Mouse (Mus musculus): Measurements from ENCODE around the gene Disc1.

The Disc1 gene

DNA sequence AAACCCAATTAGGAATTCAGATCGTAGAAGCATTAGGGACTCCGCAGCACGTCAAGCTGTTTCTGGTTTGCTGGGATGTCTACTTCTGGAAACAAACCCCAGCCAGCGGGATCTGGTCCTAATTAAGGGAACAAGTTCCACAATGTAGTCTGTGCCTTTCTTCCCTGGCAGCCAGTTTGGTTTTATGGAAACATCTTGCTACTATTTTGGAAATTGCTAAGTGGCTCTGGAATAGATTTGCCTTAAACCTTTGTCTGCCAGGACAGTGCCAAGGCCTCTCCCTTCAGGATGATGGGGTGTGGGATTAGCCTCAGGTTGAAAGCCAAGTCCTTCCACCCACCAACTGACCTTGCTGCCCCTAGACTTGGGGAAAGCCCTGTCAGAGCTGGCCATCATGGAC lies 164.7 kb downstream of the Disc1 start:
- DNase-seq (ENCODE audit: low spot score in 2 of 2), result no peak

DNA sequence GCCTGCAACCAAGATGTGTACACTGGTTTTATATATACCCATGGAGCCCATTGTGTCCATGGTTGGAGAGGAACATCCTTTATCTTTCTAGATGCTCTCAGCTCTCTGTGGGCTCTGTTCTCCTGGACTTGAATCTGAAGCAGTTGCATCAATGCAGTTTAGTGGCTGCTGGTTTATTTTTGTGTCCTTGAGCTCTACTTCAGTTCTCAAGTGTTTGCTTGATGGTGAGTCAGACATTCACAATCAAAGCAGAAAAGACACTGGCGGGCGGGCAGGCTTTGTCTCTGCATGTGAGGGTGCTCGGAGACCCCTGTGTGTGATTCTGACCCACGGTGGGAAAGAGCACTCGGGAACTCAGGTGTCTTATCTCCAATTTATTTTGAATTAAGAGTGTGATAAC lies 166.6 kb downstream of the Disc1 start:
- DNase-seq (ENCODE audit: low spot score in 2 of 2), result no peak

DNA sequence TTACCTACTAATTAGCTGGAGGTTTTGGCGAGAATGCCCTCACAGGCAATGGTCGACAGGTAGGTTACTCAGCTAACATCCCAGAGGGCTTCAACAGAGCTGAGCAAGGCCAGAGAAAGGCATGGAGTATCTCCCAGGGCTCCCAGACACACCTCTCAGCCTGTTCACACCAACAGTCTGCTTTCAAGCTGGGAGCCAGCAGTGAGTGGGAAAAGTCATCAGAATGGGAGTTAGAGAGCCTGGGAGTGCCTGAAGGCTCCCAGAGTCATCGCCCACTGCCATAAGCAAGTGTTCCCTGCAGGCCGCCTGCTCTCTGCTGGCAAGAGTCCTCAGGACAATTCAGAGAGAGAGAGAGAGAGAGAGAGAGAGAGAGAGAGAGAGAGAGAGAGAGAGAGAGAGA lies 167.1 kb downstream of the Disc1 start:
- no peak for DNase-seq (ENCODE audit: low spot score in 2 of 2)

DNA sequence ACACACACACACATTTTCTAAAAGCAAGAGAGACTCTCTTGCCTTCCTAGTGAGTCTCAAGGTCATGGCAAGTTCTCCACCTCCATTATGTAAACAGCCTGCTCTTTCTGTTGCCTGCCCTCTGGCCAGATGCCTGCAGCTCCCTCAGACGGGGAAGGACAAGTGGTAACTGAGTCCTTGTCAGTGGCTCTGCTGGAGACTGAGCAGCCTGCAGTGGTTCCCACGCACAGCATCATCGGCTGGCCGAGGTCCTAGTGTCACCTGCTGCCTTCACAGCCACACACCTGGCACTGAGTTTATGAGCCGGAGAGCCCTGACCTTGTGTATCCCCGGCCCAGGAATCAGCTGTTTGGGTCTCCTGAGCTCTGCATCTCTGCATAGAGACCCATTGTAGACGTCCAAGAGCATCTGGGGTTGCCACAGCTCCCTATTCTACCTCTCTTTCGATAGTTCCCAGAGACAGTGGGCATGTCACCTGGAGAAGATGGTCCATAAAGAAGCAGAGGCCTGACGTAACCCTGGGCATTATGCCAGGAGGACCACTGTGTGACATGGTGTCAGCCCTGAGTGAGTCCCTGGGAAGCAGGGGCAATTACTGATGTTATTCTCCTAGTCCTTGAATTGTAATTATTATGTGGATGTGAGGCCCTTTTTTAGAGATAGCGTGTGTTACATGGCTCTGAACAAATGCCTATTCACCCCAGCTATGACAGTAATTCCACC lies 169.2 kb downstream of the Disc1 start:
- no peak for DNase-seq (ENCODE audit: low spot score in 2 of 2)

DNA sequence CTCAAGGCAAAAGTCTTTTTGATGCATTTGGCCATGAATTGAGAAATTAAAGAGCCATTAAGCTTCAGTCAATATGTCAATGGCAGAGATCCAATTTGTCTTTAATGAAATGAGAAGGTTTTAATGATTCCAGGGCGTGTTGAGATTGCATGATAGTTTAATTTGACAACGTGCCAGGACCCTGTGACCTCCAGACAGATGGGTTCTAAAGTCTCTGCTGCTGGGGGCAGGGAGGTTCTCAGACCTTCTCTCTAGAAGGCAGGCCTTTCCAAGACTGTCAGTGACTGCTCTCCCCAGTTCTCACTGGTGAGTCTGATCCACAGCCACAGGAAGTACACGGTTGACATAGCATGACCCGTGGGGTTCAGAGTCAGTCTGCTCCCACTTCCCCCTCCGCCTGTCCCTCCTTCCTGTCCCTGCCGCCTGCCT lies 170.3 kb downstream of the Disc1 start:
- DNase-seq (ENCODE audit: low spot score in 2 of 2), result no peak

DNA sequence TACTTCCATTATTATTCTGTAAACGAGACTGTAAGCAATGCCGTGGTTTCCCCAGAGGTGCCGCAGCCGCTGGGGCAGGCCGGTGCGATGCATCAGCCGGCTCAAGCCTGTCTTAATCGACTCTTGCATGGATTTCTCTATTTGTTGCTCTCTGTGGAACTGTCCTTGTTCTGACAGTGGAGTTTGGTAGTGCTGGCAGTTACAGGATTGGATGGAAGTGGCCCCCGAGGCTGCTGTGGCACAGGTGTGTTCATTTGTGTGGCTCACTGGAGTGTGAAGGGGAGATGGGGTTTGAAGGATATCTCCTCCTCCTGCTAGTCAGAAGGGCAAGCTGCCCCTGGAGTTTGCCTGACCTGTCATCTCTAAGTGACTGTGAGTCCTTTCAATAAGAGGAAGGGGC lies 171.3 kb downstream of the Disc1 start:
- DNase-seq (ENCODE audit: low spot score in 2 of 2), result no peak

DNA sequence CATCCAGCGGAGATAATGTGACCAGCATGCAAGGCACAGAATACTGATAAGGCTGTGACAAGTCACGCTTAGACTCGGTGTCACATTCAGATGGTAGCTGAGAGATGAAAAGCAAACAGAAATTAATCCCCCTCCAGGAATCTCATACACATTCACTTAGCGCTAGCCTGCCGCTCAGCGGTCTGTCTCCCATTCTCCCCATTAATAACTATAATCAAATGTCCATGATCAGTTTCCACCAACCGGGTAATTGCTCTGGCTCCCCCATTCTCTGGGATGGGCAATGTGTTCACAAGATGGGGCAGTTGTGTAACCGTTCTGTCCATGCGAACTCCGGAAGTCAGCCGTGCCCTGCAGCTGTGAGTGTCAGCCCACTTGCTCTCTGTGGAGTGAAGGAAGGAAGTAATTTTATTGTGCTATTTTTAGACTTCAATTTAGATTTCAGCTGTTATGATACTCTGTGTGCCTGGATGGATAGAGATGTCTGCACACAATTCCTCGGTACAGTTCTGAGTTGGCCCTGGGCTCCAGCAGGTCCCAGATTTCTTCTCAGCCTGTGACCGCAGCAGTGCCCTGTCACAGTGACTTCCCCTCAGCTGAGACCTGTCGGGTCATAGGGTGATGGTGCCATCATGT lies 173.1 kb downstream of the Disc1 start:
- DNase-seq (ENCODE audit: low spot score in 2 of 2), result peak in 1 of 2 experiments; percentile 31

DNA sequence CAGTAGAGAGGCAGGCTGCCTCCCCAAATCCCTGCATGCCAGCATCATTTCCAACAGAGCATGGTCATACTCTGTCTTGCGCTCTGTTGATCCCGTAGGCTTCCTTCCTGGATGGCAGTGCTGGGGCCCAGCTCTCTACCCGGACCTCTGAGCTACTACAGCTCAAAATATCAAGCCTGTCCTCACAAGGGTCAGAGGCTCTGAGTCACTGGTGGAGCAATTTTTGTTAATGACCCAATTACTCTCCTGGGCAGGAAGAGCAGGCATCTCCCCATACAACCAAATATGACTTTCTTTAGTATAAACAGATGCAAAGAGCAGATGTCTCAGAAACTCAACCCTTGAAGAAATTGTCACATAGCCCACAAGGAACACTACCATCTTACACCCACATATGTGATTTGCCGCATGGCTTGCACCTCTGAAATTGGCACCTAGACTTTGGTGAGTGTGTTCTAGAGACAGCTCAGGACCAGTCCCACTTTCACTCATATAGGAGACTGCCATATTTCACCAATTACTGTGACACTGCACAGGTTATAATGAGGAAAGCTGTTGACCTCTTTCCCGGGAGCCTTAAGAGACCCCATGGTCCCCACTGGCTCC lies 176.6 kb downstream of the Disc1 start:
- DNase-seq (ENCODE audit: low spot score in 2 of 2), result no peak

DNA sequence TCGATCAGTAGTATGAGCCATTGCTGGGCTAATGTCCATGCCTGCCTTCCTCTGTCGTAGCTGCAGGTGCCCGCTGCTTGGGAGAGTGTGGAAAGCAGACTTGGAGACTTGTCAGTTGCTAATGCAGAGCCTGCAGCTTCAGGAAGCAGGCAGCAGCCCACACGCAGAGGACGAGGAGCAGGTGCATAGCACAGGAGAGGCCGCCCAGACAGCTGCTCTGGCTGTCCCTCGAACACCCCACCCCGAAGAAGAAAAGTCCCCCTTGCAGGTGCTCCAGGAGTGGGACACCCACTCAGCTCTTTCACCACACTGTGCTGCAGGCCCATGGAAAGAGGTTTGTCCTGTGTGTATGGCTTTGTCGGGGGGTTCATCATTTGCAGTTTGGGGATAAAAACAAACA lies 178.7 kb downstream of the Disc1 start:
- DNase-seq (ENCODE audit: low spot score in 2 of 2), result no peak

DNA sequence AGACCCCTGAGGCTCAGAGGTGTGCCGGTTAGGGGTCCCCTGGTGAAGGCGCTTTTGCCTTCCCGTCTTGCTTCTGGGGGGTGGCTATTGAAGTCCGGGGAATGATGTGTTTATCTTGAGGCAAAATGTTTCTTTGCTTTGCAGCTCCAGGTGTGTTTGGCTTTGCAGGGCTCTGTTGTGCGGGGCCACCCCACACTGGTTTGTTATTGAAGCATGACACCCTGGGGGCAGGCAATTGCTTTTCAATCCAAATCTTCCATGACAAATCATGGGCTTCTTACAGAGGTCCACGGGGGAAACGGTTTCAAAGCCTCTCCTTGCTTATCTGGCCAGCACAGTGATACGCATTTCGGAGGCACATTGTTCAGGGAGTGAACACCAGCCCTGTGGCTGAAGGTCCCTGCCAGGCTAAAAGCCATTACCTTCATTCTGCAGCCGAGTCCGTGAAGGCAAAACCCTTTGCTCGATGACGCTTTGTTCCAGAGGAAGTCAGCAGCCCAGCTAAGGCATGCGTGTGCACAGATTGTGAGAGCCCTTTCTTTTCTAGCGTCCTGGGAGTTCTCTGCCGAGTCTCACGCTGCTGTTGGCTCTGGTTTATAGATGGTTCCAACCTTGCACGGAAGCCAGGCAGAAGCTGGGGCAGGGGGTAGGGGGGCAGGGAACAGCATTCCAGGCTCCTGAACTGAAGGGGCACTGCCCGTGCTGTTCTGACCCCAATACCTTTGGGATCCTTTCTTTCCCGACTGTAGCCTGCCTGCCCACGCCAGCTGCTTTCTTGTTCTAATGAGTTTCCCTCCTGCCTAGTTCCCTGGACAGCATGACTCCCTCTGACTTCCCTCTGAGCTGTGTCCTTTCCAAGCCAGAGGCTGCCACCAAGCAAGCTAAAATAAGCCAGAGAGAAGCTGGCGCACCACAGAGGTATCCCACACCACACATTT lies 182.2 kb downstream of the Disc1 start:
- no peak for DNase-seq (ENCODE audit: low spot score in 2 of 2)

DNA sequence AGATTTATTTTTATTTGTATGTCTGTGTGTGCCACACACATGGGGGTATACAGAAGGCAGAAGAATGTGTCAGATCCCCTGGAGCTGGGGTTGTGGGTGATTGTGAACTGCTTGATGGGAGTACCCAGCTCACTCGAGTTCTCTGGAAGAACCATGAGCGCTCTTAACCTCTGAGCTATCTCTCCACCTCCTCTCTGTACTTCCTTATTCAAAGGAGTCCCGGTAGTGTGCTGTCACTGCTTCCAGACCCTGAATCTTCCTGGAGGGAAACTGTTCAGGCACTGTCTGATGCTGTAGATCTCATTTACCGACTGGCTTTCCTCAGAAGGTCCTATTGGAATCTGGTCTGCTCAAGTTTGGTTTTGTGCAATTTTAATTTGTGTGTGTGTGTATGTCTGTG lies 186.8 kb downstream of the Disc1 start:
- DNase-seq (ENCODE audit: low spot score in 2 of 2), result no peak

DNA sequence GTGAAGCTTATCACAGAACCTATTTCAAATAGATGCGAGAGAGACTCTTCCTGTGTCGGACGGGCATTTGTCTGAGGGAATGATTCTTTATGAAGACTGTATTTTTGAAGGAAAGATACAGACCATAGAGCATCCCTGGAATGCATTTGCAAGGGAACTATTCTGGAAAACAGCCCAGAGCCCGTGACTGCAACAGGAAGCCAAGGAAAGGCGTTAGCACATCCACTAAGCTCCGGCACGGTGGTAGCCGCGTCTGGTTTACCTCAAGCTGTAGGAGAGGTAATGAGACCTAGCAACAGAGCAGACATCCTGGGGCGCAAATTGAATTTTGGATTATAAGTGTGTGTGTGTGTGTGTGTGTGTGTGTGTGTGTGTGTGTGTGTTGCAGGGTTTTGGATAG lies 188.4 kb downstream of the Disc1 start:
- DNase-seq (ENCODE audit: low spot score in 2 of 2), result no peak

DNA sequence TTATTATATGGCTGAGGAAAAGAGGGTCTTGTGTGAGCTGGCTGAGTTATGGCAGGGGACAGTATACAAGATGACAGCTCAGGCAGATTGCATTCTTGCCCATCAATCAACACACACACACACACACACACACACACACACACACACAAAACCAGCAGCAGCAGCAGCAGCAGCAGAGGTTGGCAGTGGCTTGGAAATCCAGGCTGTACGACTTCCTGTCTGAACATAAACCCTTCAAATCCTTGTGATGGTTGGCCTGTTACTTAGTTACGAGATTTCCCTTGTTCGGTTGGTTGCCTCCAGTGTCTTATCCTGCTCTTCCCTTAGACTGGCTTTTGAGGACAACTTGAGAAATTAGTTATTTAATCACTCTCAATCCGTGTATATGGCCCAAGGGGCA lies 188.9 kb downstream of the Disc1 start:
- no peak for DNase-seq (ENCODE audit: low spot score in 2 of 2)

DNA sequence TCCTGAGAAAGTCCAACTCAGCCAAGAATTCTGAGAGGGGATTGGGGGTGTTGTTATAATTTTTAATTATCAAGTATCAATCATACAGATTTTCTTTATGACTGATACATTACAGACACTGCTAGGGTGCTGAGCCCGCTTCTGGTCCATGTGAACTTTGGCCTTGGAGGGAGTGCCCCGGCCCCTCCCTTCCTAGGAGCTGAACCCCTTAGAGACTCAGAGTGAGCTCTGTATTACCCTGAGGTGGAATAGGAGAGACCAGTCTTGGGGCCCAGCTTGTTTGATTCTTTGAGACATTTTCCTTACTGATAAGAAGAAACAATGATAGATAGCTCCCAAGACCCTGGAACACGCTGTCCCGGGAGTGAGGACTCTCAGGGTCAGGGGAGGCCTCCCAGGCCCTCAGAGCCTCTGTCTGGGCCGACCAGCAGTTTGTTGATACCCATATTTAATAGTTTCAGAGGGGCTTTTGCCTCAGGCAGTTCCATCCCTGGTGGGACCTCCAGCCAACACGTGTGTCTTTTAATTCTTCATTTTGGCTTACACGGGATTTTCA lies 192.8 kb downstream of the Disc1 start:
- DNase-seq (ENCODE audit: low spot score in 2 of 2), result no peak

DNA sequence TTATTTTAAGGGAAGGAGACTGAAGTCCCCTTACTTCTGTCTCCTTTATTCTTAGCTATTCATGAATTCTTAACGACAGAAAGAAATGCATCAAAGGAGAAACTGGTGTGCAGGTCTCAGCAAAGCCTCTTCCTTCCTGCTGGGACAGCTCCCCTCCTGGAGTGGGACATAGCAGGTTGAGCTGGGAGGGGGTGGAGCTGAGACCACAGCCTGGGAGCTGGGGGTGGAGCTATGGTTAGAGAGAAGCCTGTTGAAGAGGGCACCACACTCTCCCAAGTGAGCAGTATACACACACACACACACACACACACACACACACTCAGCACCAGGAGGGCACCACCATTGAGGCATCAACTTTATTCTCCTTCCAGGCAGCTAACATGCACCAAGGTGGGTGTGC lies 193.4 kb downstream of the Disc1 start:
- no peak for DNase-seq (ENCODE audit: low spot score in 2 of 2)

DNA sequence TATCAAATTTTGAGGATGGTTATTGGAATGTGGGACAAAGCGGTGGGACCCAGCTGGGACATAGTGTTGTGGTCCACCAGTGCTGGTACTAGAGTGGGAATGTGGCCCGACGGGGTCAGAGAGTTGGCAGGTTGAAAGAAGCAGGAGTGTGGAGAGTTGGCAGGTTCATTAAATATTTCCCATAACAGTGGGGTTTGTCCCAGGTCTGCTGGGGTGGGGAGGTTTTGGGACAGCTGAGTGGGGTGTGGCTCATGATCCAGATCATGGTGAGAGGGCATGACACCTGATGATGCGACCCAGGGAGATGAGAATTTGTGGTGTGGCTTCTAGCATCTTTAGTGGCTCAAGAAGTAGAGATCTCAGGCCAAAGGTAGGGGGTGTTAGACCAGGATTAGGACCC lies 199.0 kb downstream of the Disc1 start:
- no peak for DNase-seq (ENCODE audit: low spot score in 2 of 2)

DNA sequence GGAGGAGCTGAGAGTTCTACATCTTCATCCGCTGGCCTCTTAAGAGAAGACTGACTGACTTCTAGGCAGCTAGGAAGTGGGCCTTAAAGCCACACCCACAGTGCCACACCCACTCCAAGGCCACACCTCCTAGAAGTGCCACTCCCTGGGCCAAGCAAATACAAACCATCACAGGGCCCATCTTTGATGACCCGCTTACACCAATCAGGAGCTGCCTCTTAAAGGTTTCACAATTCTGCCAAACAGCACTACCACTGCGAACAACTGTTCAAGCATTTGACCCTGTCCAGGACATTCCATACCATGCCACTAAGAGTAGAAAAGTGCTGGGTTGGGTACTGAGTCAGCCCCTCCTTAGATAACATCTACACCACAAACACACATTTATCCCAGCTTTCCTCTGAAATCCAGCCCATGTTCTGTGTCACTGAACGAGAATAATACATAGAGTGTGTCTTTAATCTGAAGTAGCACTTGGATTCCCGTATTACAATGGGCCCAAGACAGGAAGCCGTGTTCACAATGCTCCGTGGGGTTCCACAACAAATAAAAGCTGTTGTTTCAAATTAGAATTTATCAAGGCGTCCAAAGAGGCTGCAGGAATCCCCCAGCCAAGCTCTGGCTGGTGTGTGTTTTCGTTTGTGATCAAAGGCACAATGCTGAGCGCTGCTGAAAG lies 199.6 kb downstream of the Disc1 start:
- DNase-seq (ENCODE audit: low spot score in 2 of 2), result no peak

DNA sequence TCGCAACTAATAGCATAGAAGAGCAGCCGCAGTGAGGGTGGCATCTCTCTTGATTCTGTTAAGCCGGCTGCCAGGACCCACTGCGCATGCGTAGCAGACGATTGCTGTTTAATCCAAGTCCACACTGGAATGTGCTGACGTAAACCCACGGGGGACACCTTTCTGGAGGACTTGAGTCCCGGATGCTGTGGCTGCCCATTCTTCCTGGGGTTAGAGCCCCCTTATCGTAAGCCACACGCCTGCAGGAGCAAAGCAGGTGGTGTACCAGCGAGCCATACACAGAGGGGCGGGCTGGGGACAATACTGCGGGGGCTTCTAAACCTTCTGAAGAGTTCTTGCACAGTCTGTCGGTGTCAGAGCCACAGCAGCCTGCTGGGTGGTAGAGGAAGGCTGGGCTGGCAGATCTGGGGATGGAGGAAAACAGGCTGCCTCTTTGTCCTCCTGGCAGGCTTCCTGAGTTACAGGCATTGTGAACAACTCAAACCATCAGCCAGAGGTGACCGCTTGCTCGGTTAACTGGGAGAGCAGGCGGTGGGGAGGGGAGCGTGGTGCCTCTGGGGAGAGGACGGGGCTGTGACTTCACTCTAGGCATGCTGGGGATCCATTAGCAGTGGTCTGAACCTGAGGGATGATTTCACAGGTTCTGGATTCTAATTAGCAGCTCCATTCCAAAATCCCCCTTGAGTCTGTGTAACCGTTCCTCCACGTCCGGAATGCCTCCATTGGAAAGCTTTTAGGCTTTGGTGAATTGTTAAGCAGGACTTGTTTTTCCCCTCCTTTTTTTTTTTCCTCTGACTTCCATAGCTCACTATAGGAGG lies 200.4 kb downstream of the Disc1 start:
- peak; percentile 54 to 70 for DNase-seq (ENCODE audit: low spot score in 2 of 2)

DNA sequence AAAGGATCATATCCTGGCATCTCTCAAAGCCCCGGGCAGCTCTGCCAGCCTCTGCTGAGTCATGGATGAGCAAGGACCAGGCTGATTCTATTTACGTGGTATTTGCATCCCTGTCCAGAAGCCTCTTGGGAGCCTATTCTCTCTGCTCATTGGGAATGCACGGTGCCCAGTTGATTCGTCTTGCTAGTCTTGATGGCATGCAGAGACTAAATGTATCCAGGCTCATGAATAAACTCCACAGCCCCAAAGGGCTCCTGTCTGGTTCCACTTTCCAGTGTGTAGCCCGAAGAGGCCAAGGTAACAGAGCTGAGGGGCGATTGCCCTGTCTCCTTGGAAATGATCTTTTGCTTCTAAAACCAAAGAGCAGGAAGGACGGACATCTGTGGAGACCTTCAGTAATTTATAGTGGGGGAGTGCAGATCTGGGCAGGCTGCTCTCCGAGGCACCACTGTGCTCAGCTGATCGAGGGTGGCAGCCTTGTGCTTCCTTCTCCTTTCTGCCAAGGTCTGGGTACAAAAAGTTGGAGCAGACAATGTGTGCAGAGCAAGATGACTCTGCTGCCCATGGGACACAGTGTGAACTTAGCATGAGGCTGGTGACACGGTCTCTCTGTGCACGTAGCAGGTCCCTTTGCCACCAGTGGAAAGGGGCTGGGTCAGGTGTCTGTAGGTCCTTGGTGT lies 201.2 kb downstream of the Disc1 start:
- DNase-seq (ENCODE audit: low spot score in 2 of 2), result no peak

DNA sequence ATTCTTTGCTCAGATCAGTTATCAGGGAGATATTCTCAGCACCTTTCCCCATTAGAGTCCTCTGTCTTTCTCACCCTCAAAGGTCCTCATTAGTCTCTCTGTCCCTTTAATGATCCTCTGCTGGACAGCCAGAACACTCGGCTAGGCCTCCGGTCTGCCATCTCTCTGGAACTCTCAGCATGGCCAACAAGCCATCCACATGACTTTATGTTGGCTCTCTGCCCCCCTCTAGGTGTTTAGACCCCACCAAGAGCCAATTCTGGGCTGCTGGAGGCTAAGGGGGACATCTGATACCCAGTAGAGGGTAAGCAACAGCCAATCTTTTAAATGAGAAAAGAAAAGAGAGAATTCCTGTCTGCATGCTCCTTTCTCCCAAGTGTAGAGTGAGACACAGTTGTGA lies 203.7 kb downstream of the Disc1 start:
- no peak for DNase-seq (ENCODE audit: low spot score in 2 of 2)

Measured in urinary bladder, postnatal 36 days (tissue).